Mouse (Mus musculus): ENCODE data around the gene Gm49384. TPM values are rescaled to one million over a fixed set of nuclear protein-coding genes. Genes with fewer than 3 reads are reported as not detected.
A peak's percentile ranks its signal among the peaks of the same experiment; 100 is the strongest.

The Gm49384 gene
- polyA plus RNA-seq (2015; fragmentation: Nextera tagmentation; extraction: Ambion mirVana), result 23.7 and 24.7 TPM in 2 replicates

GRCm38 (mm10) chr12:69204052-69204833, at the start of gene Gm49384:
Gene Gm49384 (minus strand): TSS chr12:69204267.
- no peaks in the 10 kb centered on the region for H3K9me3 ChIP-seq
- 81% methylated on average over 16 of the region's 16 CpGs for WGBS
- H3K4me3 ChIP-seq (replicated peaks), result no peak within 1 kb of the TSS
- no peak within 1 kb of the TSS for H3K27ac ChIP-seq
- no peaks in the 10 kb centered on the region for H3K27me3 ChIP-seq (replicated peaks)
- H3K36me3 ChIP-seq, result 0 out of 2 replicates have a peak, but pooled peaks cover 3% of the 10 kb centered on the region
- no peak within 1 kb of the TSS for H3K4me2 ChIP-seq (replicated peaks)
- ATAC-seq, result no peak
- H3K9ac ChIP-seq, result no peak within 1 kb of the TSS
- peaks cover 1% of the 10 kb centered on the region; the same call in 1 of the 2 replicates for H3K4me1 ChIP-seq (replicated peaks)

GRCm38 (mm10) chr12:69253806-69254205, 49.7 kb upstream of the Gm49384 start:
- no peaks in the 10 kb centered on the region for H3K4me1 ChIP-seq (replicated peaks)
- H3K27me3 ChIP-seq (replicated peaks), result no peaks in the 10 kb centered on the region
- no peak overlapping the region for H3K27ac ChIP-seq
- no peak overlapping the region for H3K4me3 ChIP-seq (replicated peaks)
- ATAC-seq, result no peak
- WGBS, result 89% methylated on average over 1 of the region's 1 CpGs
- H3K9me3 ChIP-seq, result no peaks in the 10 kb centered on the region
- H3K4me2 ChIP-seq (replicated peaks), result no peak overlapping the region
- H3K36me3 ChIP-seq, result no peaks in the 10 kb centered on the region
- no peak overlapping the region for H3K9ac ChIP-seq

GRCm38 (mm10) chr12:69250756-69251155, 46.7 kb upstream of the Gm49384 start:
- WGBS, result 78% methylated on average over 8 of the region's 8 CpGs

GRCm38 (mm10) chr12:69249766-69250165, 45.7 kb upstream of the Gm49384 start:
- Histone ChIP-seq H3K9me3 (no peaks in the 10 kb centered on the region), H3K36me3 (no peaks in the 10 kb centered on the region), H3K4me3 (replicated peaks) (no peak overlapping the region), H3K4me2 (replicated peaks) (no peak overlapping the region), H3K4me1 (replicated peaks) (no peaks in the 10 kb centered on the region), H3K9ac (no peak overlapping the region), H3K27me3 (replicated peaks) (no peaks in the 10 kb centered on the region), H3K27ac (no peak overlapping the region)
- ATAC-seq, result no peak
- WGBS, result 86% methylated on average over 4 of the region's 4 CpGs

More at GRCm38 (mm10) chr12:69250756-69251155, 46.7 kb upstream of the Gm49384 start:
- ATAC-seq, result no peak
- Histone ChIP-seq H3K27me3 (replicated peaks) (no peaks in the 10 kb centered on the region), H3K9ac (no peak overlapping the region), H3K4me1 (replicated peaks) (no peaks in the 10 kb centered on the region), H3K36me3 (no peaks in the 10 kb centered on the region), H3K4me2 (replicated peaks) (no peak overlapping the region), H3K27ac (no peak overlapping the region), H3K9me3 (no peaks in the 10 kb centered on the region), H3K4me3 (replicated peaks) (no peak overlapping the region)

GRCm38 (mm10) chr12:69241771-69242431, 37.8 kb upstream of the Gm49384 start:
- Histone ChIP-seq H3K9me3 (no peaks in the 10 kb centered on the region), H3K4me2 (replicated peaks) (peak overlapping the region; percentile 81), H3K27ac (peak overlapping the region; percentile 83), H3K27me3 (replicated peaks) (no peaks in the 10 kb centered on the region), H3K36me3 (no peaks in the 10 kb centered on the region), H3K4me1 (replicated peaks) (no peaks in the 10 kb centered on the region), H3K9ac (peak overlapping the region; percentile 82), H3K4me3 (replicated peaks) (peak overlapping the region; percentile 77)
- under 1% methylated on average over 64 of the region's 64 CpGs for WGBS
- peak; percentile 92 for ATAC-seq

- H3K9ac ChIP-seq, result peak overlapping the region; percentile 82
- no peaks in the 10 kb centered on the region for H3K27me3 ChIP-seq (replicated peaks)
- no peaks in the 10 kb centered on the region for H3K4me1 ChIP-seq (replicated peaks)
- WGBS, result 3% methylated on average over 3 of the region's 3 CpGs
- no peaks in the 10 kb centered on the region for H3K36me3 ChIP-seq
- peak overlapping the region; percentile 83 for H3K27ac ChIP-seq
- ATAC-seq, result no peak
- peak overlapping the region; percentile 81 for H3K4me2 ChIP-seq (replicated peaks)
- H3K4me3 ChIP-seq (replicated peaks), result peak overlapping the region; percentile 77
- no peaks in the 10 kb centered on the region for H3K9me3 ChIP-seq
Observed at GRCm38 (mm10) chr12:69241405-69241770, 37.3 kb upstream of the Gm49384 start.

- no peaks in the 10 kb centered on the region for H3K9me3 ChIP-seq
- no peaks in the 10 kb centered on the region for H3K4me1 ChIP-seq (replicated peaks)
- H3K27ac ChIP-seq, result peak within 1 kb of the TSS; percentile 83
- no peaks in the 10 kb centered on the region for H3K36me3 ChIP-seq
- peak within 1 kb of the TSS; percentile 77 for H3K4me3 ChIP-seq (replicated peaks)
- ATAC-seq, result no peak
- H3K9ac ChIP-seq, result peak within 1 kb of the TSS; percentile 82
- H3K4me2 ChIP-seq (replicated peaks), result peak within 1 kb of the TSS; percentile 81
- no peaks in the 10 kb centered on the region for H3K27me3 ChIP-seq (replicated peaks)
- WGBS, result 69% methylated on average over 6 of the region's 6 CpGs
Observed at GRCm38 (mm10) chr12:69240876-69241275, 36.8 kb upstream of the Gm49384 start, which contains the start of gene Klhdc1. Gene Klhdc1 (plus strand): TSS chr12:69241176.

GRCm38 (mm10) chr12:69238284-69238683, 34.2 kb upstream of the Gm49384 start:
- WGBS, result 37% methylated on average over 3 of the region's 3 CpGs
- ATAC-seq, result no peak

GRCm38 (mm10) chr12:69235782-69236181, 31.7 kb upstream of the Gm49384 start:
- H3K27ac ChIP-seq, result no peak overlapping the region
- H3K4me1 ChIP-seq (replicated peaks), result no peaks in the 10 kb centered on the region
- H3K9ac ChIP-seq, result no peak overlapping the region
- no peaks in the 10 kb centered on the region for H3K27me3 ChIP-seq (replicated peaks)
- no peak overlapping the region for H3K4me2 ChIP-seq (replicated peaks)
- WGBS, result 76% methylated on average over 6 of the region's 6 CpGs
- no peaks in the 10 kb centered on the region for H3K36me3 ChIP-seq
- no peaks in the 10 kb centered on the region for H3K9me3 ChIP-seq
- ATAC-seq, result no peak
- no peak overlapping the region for H3K4me3 ChIP-seq (replicated peaks)

More at GRCm38 (mm10) chr12:69238284-69238683, 34.2 kb upstream of the Gm49384 start:
- Histone ChIP-seq H3K36me3 (no peaks in the 10 kb centered on the region), H3K27ac (no peak overlapping the region), H3K27me3 (replicated peaks) (no peaks in the 10 kb centered on the region), H3K4me2 (replicated peaks) (no peak overlapping the region), H3K4me3 (replicated peaks) (no peak overlapping the region), H3K9me3 (no peaks in the 10 kb centered on the region), H3K9ac (no peak overlapping the region), H3K4me1 (replicated peaks) (no peaks in the 10 kb centered on the region)

- Histone ChIP-seq H3K4me2 (replicated peaks) (no peak overlapping the region), H3K36me3 (no peaks in the 10 kb centered on the region), H3K27ac (no peak overlapping the region), H3K9ac (no peak overlapping the region), H3K4me3 (replicated peaks) (no peak overlapping the region), H3K27me3 (replicated peaks) (no peaks in the 10 kb centered on the region), H3K4me1 (replicated peaks) (no peaks in the 10 kb centered on the region; the same call in 1 of the 2 replicates), H3K9me3 (no peaks in the 10 kb centered on the region)
- WGBS, result 65% methylated on average over 2 of the region's 2 CpGs
- ATAC-seq, result no peak
Observed at GRCm38 (mm10) chr12:69229251-69229650, 25.2 kb upstream of the Gm49384 start.

GRCm38 (mm10) chr12:69227776-69228466, 23.9 kb upstream of the Gm49384 start, which contains the start of gene Pole2:
Gene Pole2 (minus strand): TSS chr12:69228195.
- H3K27ac ChIP-seq, result peak within 1 kb of the TSS; percentile 89
- H3K4me2 ChIP-seq (replicated peaks), result peak within 1 kb of the TSS; percentile 59
- H3K9ac ChIP-seq, result peak within 1 kb of the TSS; percentile 64
- no peaks in the 10 kb centered on the region for H3K27me3 ChIP-seq (replicated peaks)
- peak; percentile 98 for ATAC-seq
- peak within 1 kb of the TSS; percentile 72 for H3K4me3 ChIP-seq (replicated peaks)
- WGBS, result under 1% methylated on average over 37 of the region's 37 CpGs
- H3K4me1 ChIP-seq (replicated peaks), result no peaks in the 10 kb centered on the region; the same call in 1 of the 2 replicates
- peaks cover 3% of the 10 kb centered on the region; the same call in 1 of the 2 replicates for H3K36me3 ChIP-seq
- H3K9me3 ChIP-seq, result no peaks in the 10 kb centered on the region

All from intestine, embryonic 15.5 days (tissue).